Mouse (Mus musculus) induced T-regulatory cell, adult 2 months (primary cell): ENCODE results near the gene Rimbp2.

Experiments
- DNase-seq: peaks from one replicate; pipeline ENCODE4 v3.0.0-alpha.2; 2012; ENCODE audit warnings: low read depth

Gene Rimbp2

DNA sequence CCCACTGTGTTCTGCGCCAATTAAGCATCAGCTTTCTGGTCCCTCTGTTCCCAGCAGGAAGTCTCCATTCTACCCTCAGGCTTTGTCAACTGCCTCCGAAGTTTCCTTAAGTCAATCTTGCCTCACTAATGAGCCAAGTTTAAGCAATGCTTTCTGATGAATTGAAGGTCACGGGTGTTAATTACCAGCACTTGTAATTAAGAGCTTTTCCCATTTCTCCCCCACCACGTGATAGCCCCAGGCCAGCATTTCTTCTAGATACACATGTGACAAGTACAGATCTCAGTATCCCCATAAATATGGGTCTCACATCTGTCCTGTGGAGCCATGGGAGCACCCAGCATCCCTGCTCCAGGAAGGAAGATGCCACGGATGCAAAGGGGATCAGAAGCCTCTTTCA is 20.5 kb downstream of the Rimbp2 start:
- DNase-seq = no peak

DNA sequence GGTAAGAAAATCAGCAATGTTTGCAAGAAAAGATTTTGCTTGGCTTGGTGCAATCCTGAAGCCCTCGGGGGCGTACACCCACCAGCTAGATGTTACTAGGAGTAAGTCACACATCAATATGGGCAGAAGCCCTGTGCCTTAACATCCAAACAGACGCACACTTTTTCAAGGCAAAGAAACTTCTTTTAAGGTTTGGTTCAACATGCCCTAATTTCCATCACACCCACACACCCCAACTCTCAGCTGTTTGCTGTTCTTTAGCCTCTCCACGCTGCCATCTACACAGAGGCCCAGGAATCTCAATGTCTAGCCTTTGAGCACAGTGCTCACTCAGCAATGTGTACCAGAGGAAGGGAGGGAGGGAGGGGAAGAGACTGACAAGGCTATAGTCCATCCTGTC is 28.2 kb downstream of the Rimbp2 start:
- DNase-seq = no peak

DNA sequence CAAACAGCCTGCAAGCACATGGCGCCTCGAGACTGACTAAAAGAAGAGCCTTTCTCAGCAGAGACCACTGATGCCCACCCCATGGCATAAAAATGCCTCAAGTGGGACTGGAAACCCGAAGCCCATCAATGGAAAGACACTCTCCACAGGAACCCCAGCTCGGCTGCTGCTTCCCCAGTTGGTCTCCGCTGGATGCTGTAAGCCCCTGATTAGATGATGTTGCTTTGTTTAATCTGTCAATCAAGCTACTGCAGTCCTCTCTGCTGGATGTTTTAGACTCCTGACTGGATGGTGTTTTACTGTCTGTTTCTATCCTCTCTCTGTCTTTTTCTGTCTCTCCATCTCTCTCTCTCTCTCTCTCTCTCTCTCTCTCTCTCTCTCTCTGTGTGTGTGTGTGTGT is 33.2 kb downstream of the Rimbp2 start:
- DNase-seq = no peak

DNA sequence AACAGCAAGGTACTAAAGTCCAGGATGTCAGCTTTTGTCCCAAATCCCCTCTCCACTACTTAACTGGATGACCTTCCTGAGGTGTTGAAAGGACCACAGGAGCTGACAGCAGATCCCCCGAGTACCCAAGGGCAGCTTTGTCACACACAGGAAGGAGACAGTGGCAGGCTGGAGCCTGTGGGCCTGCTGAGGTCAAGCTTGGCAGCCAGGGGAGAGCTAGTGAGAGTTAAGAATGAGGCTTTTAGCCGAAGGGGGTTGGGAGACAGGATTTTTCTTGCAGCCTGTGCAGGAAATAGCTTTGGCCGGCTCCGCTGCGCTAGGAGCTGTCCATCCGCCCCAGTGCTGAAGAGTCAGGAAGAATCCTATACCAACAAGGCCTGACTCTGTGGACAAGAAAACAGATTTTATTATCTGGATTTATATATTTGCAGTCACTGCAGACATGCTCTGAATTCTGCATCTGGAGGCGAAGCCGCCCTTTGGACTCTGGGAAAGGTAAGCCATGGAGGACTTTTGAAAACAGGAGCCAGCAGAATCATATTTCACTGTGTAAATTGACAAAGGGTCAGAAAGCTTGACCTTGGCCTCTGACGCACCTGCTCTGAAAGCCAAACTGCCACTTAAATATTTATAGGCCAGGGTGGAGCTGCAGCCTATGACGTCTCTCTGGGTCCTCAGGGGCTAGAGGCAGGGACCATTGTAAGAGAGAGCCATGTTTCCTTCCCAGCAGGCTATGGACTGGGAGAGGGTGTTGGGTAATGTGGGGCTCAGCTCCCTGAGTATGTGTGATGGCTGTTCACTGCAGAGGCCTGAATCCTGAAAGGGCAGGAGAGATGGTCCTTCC is 35.9 kb downstream of the Rimbp2 start:
- DNase-seq = no peak

DNA sequence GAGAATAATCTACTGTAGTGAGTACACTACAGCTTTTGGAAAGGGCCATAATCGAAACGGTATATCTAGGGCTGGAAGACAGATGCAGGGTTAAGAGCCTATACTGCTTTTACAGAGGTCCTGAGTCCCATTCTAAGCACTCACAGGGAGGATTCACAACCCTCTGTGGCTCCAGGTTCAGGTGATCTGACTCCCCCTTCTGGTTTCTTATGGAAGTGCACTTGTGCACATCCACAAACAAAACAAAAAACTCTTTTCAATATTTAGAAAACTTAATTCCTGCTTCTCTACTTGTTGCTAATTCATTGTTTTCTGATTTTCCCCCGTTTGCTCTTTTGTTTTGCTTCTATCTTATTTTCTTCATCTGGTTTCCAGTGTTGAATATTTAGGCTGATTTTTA is 39.5 kb downstream of the Rimbp2 start:
- DNase-seq = no peak

DNA sequence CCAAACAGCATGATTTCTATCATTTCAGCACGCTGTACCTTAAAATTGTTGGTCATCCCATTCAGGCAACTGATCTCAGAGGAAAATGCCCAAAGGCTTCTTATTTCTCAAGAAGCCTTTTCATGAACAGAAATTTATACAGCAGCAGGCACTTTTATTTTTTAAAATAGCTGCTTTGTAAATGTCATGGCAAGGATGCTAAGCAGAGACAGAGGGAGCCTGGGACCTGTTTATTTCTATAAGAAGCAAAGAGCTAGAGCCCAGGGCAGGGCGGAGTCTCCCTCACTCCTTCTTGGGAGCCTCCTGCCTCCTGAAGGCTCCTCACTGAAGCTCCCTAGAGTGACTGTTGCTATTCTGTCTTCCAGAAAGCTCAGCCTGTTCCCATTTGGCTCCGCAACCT is 40.9 kb downstream of the Rimbp2 start:
- no peak for DNase-seq

DNA sequence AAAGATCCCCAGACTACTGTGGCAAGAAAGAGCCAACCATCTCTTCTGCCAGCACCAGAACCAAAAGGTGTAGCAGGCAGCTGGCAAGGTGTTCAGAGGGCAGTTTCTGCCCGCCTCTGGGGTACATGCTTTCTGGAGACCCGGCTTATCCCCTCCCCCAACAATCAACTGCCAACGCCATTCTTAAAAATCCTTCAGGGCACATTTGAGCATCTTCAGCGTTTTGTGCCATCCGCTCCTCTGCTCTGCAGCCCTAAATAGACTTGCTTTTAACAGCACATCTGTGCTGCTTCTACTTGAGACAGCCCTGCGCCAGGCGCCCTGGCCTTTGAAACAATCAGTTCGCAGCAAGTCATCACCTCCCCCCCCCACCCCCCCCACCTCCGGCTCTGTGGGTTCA is 41.7 kb downstream of the Rimbp2 start:
- no peak for DNase-seq

DNA sequence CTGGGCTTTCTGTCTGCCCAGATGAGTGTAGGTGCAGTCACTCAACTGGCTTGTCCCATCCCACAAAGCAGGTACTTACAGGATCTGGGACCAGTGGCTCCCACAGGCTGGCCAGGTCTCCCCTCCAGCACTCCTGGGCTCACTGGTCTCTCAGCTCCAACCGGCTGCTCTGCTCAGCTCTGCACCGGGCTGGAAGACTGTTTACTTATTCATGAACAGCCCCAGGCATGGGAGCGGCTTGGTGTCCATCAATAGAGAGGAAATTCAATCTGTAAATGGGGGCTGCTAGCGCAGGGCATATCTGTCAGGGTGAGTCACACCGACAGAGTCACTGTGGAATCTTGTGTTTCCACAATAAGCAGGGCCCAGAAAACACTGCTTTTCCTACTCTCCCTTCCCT is 49.2 kb downstream of the Rimbp2 start:
- DNase-seq = no peak

DNA sequence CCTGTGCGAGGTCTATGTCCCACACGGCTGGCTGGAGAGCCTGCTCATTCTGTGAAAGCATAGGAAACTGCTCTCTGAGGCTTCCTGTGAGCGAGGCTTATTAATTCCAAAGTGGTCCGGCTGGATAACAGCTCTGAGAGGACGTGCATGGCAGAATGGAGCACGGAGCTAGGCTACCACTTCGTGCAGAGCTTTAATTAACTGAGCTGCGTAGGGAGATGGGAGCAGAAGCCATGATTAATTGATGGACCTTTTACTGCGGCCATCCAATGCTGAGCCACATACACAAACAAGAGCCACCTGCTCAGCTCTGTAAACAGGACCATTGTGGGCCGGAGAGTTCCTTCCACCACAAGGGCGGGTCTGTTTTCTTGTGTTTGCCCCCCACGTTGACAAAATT is 50.2 kb downstream of the Rimbp2 start:
- no peak for DNase-seq

DNA sequence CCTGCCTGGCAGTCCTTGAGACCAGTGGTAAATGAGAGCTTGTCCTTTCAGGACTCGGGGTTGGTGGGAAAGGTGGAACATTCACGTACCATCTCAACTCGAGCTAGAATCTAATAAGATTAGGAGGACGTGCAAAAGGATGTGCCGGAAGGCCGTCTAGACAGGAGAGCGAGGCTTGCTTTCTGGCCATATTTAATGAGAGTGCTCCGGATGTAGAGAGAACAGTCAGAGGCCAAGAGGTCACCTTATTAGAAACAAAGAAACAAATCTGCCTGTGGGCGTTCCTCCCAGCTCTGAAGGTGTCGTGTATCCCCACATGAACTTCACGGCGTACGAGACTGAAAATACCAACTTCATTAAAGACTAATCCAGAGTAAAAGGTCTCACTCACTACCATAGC is 53.3 kb downstream of the Rimbp2 start:
- no peak for DNase-seq

DNA sequence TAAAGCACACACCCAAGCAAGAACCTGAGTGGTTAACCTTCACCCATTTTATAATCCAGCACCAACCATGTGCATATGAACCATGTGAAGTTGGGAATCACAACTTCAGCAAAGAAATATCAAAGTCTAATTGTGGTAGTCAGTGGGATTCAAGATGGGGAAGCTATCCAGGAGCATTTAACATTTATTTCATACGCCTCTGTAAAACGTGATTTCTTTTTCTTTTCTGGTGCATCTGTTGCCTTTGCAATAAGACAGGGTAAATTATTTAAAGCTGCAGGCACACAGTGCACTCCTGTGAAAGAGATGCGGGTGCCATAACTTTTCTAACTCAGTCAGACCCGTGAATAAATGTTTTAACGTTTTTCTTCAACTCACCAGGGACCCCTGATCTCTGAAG is 58.4 kb downstream of the Rimbp2 start:
- no peak for DNase-seq

DNA sequence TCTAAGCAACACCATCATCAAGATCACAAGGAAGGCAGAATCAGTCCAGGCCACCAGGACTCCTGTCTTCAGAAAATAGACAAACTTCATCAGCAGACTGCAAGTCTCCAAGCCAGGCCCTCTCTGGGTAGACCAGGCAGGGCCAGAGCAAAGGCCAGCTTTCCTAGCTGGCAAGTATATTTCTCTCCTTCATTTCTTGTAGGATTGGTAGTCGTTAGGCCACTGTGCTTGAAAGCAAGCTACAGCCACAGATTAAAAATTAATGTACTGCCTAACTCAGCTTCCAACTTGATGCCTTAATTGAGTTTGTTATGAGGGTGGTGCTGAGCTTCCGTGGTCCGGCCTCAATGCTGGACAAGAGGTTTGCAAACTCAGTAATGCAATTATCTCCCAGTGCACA is 65.7 kb downstream of the Rimbp2 start:
- no peak for DNase-seq

DNA sequence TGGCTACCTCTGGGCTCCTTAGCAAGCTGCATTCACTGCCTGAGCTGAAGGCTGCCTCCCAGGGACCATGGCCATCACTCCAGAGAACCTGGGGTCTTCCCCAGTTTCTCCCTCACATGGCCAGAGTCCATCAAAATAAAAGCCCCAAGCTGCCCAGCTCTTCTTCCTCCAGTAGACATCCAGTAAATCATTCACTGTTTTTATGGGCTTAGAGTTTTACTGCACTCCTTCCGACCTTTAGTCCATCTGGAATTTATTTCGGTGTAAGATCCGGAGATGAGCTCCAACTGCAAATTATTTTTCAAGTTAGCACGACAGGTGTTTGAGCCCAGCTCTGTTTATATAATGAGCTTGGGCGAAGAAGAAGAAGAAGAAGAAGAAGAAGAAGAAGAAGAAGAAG is 69.0 kb downstream of the Rimbp2 start:
- DNase-seq = no peak

DNA sequence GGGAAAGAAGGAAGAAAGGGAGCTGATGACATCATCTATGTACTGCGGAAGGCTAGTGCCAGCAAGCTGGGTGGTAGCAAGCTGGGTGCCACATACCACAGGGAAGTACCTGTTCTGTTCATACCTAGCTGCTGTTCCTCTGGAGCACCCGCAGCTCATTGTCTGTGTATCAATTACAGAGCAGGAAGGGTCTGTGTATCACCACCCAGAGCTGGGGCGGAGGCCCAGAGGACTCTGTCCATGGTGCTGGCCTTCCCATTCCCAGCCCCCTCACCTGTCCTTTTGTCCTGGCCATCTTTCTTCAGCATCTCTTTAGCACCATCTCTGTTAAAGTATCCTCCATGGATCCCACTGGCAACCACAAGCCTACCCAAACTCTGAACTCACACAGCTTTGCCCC is 74.2 kb downstream of the Rimbp2 start:
- DNase-seq = no peak

DNA sequence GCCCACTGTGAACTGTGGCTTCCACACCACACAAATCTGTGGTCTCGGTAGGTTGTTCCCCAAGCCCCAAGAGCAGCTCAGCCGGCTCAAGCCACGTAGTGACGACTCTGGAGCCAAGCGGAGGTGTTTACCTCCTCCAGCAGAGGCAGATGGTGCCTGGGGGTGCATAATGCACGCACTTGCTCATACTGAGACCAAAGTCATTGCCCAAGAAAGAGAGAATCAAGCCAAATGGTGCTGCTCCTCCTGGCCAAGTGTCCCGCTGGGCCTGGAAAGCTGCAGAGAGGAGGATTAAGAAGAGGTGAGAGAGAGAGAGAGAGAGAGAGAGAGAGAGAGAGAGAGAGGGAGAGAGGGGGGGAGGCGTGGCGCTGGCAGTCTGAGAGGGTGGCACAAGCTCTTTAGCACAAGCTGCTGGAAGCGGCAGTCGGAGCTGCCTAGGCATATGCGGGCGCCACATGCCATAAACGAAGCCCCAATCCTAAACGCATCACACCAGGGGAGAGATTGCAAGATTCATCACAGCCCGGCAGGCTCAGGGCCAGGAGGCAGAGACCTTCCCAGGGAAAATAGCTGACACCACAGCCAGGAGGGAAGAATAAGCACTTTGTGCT is 75.8 kb downstream of the Rimbp2 start:
- no peak for DNase-seq

DNA sequence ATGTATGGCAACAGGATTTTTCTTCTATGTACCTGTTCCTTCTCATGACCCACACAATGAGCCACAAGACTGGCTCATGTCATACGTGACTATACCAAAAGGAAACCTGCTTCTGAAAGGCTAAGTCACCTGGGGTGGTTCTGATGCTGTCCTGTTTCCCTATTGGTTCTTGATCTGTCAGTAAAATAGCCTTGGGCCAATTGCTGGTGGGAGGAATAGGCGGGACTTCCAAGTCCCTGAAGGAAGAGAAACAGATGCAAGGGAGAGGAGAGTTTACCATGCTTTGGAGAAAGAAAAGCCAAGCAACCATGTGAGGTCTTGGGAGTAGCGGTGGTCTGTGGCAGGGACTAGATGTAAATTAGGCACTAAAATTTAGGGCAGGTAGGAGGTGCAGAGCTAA is 81.6 kb downstream of the Rimbp2 start:
- no peak for DNase-seq

DNA sequence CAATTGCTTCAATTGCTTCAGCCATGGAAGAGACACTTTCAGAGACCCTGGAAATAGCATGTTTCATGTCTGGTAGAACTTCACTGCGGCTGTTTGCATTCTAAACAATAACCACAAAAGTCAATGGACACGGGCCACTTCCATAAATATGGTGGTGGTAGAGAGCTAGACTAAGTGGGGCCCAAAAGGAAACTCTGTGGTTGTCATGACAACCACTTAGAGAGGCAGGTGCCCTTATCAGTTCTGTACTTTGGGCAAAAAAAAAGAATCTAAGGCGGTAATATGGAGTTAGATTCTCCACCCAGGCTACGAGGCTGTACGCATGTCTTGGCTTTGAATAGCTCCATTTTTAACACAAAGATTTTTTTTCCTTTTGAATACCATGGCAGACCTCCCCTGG is 86.5 kb downstream of the Rimbp2 start:
- DNase-seq = no peak

DNA sequence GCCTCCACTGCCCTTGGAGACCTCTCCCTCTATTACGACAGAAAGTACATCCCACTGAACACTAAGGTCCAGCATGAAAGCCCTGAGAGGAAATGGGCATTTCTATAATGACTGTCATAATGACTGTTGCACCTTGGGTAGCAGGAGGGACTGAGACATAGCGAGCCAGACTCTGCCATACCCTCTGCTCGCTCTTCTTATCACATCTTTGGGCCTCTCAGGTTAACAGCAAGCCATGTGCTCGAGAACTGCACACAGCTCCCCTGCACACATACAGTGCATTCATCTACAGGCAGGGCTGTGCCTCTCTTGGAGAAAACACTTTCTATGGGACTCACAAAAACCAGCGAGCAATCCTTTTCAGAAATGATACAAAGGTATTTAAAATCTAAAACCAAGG is 87.0 kb downstream of the Rimbp2 start:
- DNase-seq = no peak

DNA sequence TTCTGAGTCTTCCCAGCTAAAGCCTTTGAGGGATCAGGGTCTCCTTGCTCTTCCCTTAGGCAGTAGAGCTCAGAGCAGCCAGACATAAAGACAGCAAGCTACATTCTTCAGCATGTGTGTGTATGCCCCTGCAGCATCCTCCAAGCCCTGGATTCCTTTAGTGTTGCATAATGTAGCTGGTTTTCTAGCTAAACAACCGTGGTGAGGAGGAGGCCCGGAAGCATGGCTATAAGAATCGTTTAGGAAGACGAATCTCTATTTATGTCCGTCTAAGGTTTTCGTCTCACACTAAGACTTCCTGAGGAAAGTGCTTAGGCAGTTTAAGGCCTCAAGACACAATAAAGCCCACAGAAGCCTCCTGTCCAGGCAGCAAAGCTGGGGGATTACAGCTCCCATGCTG is 89.8 kb downstream of the Rimbp2 start:
- no peak for DNase-seq

DNA sequence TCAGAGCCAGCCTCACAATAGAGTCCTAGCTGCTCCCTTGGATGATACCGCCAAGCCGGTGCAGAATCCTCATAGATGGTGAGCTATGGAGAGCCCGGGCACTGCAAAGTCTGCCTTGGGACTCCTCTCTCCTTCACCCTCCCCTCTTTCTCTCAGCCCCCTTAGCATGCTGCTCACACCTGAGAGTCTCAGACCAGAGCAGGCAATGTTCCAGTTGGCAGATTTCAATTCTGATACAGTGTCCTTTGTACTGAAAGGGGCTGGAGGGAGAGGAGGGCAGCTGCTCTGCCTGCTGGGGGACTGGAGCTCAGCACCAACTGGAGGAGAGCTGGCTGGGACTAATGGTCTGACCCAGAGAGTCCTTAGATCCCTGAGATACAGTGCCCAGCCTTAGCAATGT is 92.4 kb downstream of the Rimbp2 start:
- no peak for DNase-seq

DNA sequence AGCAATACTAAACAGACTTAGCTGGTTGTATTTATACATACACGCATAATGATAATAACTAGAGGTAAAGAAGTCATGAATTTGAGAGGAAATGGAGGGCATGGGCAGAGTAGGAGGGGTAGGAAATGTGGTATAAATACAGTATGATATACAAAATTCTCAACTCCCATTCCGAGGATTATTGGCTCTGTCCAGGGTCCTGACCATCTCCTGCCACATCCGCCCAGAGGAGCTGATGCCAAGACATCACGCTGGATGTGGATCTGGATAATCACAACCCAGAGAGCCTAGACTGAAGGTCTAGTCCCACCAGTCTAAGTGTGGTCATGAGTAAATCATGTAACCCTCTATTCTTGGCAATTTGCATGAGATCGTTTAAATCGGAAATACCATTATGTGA is 100.5 kb downstream of the Rimbp2 start:
- DNase-seq = no peak

DNA sequence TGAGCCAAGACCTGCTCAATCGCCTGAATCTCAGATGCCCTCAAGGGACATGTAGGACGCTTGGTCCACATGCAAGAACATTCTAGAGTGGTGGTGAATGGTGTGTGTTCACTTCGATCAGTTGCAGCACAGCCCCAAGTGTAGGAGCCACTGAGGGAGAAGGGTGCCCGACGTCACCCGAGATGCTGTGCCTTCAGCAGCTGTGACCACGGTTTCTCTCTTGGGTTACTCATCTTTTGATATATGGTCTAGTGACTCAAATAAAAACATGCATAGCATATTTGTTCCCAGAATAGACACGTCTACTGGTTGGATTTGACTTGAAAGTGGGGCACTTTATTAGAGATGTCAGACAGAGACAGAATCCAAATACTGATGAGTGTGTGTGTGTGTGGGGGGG is 105.5 kb downstream of the Rimbp2 start:
- no peak for DNase-seq

DNA sequence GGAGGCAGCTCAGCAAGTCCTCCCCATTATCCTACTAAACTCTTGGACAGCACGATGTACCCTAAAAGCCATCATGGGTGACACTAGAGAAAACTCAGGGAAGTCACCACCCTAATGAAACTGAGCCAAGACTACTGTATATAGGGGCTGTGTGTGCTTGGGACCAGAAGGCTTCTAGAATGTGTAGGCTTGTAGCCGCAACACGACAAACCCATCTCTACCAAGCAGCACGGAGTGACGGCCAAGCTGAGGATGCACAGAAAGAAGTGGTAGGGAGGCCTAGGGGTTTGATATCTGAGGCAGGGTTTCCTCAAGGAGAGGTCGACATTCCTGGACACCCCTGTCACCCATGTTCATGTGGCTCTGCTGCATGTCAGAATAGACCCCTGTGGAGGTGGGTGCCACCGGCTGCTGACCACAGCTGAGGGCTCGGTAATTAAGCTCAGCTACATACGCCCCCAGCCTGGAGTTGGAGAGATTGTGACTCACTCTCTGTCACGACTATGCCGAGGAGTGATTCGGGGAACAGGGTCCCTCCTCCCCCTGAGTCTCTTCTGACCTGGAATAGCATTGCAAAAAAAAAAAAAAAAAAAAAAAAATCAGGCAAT is 106.7 kb downstream of the Rimbp2 start:
- DNase-seq = no peak

DNA sequence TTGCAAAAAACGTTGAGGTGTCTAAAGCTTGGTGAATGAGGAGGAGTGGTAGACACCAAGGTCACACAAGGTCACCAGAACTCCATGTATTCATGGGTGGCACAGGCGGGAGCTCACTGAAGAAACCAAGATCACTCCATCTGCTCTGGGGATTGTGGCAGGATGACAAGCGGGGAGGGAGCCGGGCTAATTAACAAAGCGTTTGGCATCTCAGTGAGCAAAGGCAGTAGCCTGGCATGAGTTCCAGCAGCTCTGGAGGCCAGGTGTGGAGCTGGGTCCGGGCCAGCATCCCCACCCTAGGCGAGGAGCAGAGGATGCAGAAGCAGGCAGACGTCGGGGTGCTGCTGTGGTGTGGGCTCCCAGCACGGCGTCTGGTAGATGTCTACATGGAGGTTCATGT is 108.3 kb downstream of the Rimbp2 start:
- DNase-seq = no peak
